Mouse (Mus musculus) adrenal gland, postnatal 14 days (tissue): Measurements from ENCODE around the gene Msi2. TPM values are rescaled to one million over a fixed set of nuclear protein-coding genes. Genes with fewer than 3 reads are reported as not detected.

Experiments
- DNase-seq: peaks from one replicate; pipeline ENCODE4 v3.0.0; 2021; ENCODE audit warnings: mixed read lengths
- total RNA-seq: library from RNA; stranded (reverse); gene quantifications from 2 replicates; pipeline ENCODE4 v1.2.3, GENCODE M21; 2021

Gene Msi2
- total RNA-seq, 1 experiment from 2014 or later, result 181 TPM

GRCm38 (mm10) chr11:88539637-88540478, 178.5 kb downstream of the Msi2 start:
- DNase-seq, result no peak

- DNase-seq, result no peak
These were observed 179.5 kb downstream of the Msi2 start for GRCm38 (mm10) chr11:88538710-88539340.

GRCm38 (mm10) chr11:88537344-88537743, 181.0 kb downstream of the Msi2 start:
- no peak for DNase-seq

- no peak for DNase-seq
These were observed 181.5 kb downstream of the Msi2 start for GRCm38 (mm10) chr11:88536861-88537260.

GRCm38 (mm10) chr11:88534331-88534929, 183.9 kb downstream of the Msi2 start:
- no peak for DNase-seq

GRCm38 (mm10) chr11:88532016-88532415, 186.3 kb downstream of the Msi2 start:
- DNase-seq, result no peak

- DNase-seq, result no peak
These were observed 188.3 kb downstream of the Msi2 start for GRCm38 (mm10) chr11:88530032-88530431.

GRCm38 (mm10) chr11:88528522-88529101, 189.7 kb downstream of the Msi2 start:
- no peak for DNase-seq

GRCm38 (mm10) chr11:88526711-88527110, 191.6 kb downstream of the Msi2 start:
- DNase-seq, result no peak

- peak; percentile 65 for DNase-seq
These were observed 193.3 kb downstream of the Msi2 start for GRCm38 (mm10) chr11:88524790-88525575.

GRCm38 (mm10) chr11:88524437-88524789, 193.9 kb downstream of the Msi2 start:
- DNase-seq, result no peak

GRCm38 (mm10) chr11:88523921-88524320, 194.4 kb downstream of the Msi2 start:
- DNase-seq, result peak; percentile 74

GRCm38 (mm10) chr11:88523511-88523910, 194.8 kb downstream of the Msi2 start:
- DNase-seq, result no peak

GRCm38 (mm10) chr11:88522114-88522513, 196.2 kb downstream of the Msi2 start:
- no peak for DNase-seq

- peak; percentile 54 for DNase-seq
These were observed 197.2 kb downstream of the Msi2 start for GRCm38 (mm10) chr11:88520951-88521730.

- DNase-seq, result no peak
These were observed 200.0 kb downstream of the Msi2 start for GRCm38 (mm10) chr11:88518361-88518760.

GRCm38 (mm10) chr11:88516596-88517485, 201.5 kb downstream of the Msi2 start:
- no peak for DNase-seq

GRCm38 (mm10) chr11:88515736-88516583, 202.4 kb downstream of the Msi2 start:
- DNase-seq, result peak; percentile 60

- no peak for DNase-seq
These were observed 203.0 kb downstream of the Msi2 start for GRCm38 (mm10) chr11:88515267-88515666.
